10 mouse cellular contexts compared by ENCODE assay signal in the genomic region with DNA sequence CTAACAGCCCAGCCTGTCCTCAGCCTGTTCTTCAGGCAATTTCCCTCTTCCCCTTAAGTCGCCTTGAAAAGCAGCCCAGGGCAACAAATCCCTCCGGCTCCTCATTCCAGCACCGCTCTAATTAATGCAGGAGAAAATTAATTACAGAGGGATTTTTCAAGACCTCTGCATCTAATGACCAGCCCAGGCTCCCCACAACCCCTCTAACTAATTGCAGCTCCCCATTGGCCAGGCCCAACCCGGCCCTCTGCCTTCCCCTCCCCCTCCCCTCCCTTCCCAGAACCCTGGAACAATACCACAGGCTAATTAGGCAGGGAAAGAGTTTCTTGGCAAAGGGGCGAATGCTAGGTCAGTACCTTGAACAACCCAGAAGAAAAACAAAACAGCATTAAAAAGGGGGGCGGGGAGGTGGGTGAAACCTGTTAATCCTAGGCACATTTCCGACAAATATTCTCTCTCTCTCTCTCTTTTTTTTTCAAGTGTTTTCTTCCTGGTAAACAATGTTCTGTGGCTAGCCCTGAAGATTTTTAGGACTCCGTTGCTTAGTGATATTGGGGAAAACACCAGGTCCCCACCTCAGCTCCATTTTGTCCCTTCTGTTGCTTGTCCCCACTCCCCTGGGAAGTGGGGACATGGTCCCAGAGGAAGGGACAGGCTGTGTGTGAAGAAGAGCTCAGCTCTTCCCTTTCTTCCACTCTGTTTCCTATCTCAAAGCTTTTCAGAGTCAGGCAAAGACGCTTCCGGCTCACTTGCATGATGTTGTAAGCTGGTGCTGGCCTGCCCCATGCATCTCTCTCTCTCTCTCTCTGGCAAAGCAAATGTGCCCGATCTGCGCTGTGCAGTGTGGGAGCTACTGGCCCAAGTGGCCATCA.
DNase-seq lines count a peak whose midpoint lies in the region; ATAC-seq lines count a peak whose summit lies in the region.
"Had no signal": no experiment of that assay in that cellular context is flagged by ENCODE, and none has a peak within 500 bp of the region (broad histone marks: within the 10 kb centered on the region; RNA-seq: fewer than 3 reads in every experiment).

No protein-coding gene starts in this region.

- 18% methylated on average over 12 of the region's 12 CpGs for WGBS in embryonic facial prominence, embryonic 14.5 days
- 10% methylated on average over 12 of the region's 12 CpGs for WGBS in hindbrain, embryonic 16.5 days
- WGBS in neural tube, embryonic 14.5 days, result 12% methylated on average over 12 of the region's 12 CpGs

- no peaks in the 10 kb centered on the region for H3K9me3 ChIP-seq in embryonic facial prominence, embryonic 14.5 days (ENCODE audit: control insufficient read depth, low read length)
- H3K9me3 ChIP-seq in hindbrain, embryonic 16.5 days (ENCODE audit: control insufficient read depth, low read length), result no peaks in the 10 kb centered on the region
- no peaks in the 10 kb centered on the region for H3K9me3 ChIP-seq in neural tube, embryonic 14.5 days (ENCODE audit: control insufficient read depth, low read length)

- peak; percentile 78 for ATAC-seq in embryonic facial prominence, embryonic 14.5 days (ENCODE audit: low read depth)
- ATAC-seq in hindbrain, embryonic 16.5 days, result peak; percentile 88
- peak; percentile 91 for ATAC-seq in neural tube, embryonic 14.5 days (ENCODE audit: low read depth)
- no peak for ATAC-seq in megakaryocyte progenitor cell, adult 5-6 weeks (replicated peaks; ENCODE audit: poor library complexity)

- peaks cover 27% of the 10 kb centered on the region for H3K4me1 ChIP-seq in embryonic facial prominence, embryonic 14.5 days (ENCODE audit: control insufficient read depth, insufficient read depth, low read length)
- H3K4me1 ChIP-seq in hindbrain, embryonic 16.5 days (ENCODE audit: control insufficient read depth, insufficient read depth, low read depth, low read length), result peaks cover 18% of the 10 kb centered on the region
- H3K4me1 ChIP-seq in neural tube, embryonic 14.5 days (ENCODE audit: control insufficient read depth, insufficient read depth, low read length), result peaks cover 6% of the 10 kb centered on the region; the same call in 1 of the 2 replicates

- 0 out of 2 replicates have a peak overlapping the region, but pooled peaks have one; percentile 5 for H3K4me2 ChIP-seq in embryonic facial prominence, embryonic 14.5 days (ENCODE audit: low read depth, low read length)
- peak overlapping the region; percentile 3; the same call in 1 of the 2 replicates for H3K4me2 ChIP-seq in hindbrain, embryonic 16.5 days (ENCODE audit: low read length)
- no peak overlapping the region; the same call in 1 of the 2 replicates for H3K4me2 ChIP-seq in neural tube, embryonic 14.5 days (ENCODE audit: low read depth, low read length)
- H3K4me2 ChIP-seq: lung, embryonic 14.5 days had no signal

- DNase-seq in layer of hippocampus, adult 9-11 months, result peak; percentile 42
- no peak for DNase-seq in layer of hippocampus, adult 11-12 months (ENCODE audit: low spot score)
- DNase-seq in embryonic facial prominence, embryonic 14.5 days (ENCODE audit: low spot score), result peak; percentile 74
- DNase-seq in adrenal gland, adult 8-10 months, result no peak
- no peak for DNase-seq in ovary, postnatal 14 days (ENCODE audit: low spot score)
- DNase-seq: heart, postnatal 36 days; lung, embryonic 14.5 days had no signal

- no peaks in the 10 kb centered on the region for H3K36me3 ChIP-seq in embryonic facial prominence, embryonic 14.5 days (ENCODE audit: control insufficient read depth, insufficient read depth, low read length)
- no peaks in the 10 kb centered on the region for H3K36me3 ChIP-seq in hindbrain, embryonic 16.5 days (ENCODE audit: control insufficient read depth, insufficient read depth, low read length)
- no peaks in the 10 kb centered on the region for H3K36me3 ChIP-seq in neural tube, embryonic 14.5 days (ENCODE audit: control insufficient read depth, insufficient read depth, low read length)

- H3K27me3 ChIP-seq in embryonic facial prominence, embryonic 14.5 days (replicated peaks; ENCODE audit: control insufficient read depth, insufficient read depth, low read length), result no peaks in the 10 kb centered on the region
- no peaks in the 10 kb centered on the region for H3K27me3 ChIP-seq in hindbrain, embryonic 16.5 days (replicated peaks; ENCODE audit: control insufficient read depth, insufficient read depth, low read length)
- H3K27me3 ChIP-seq in neural tube, embryonic 14.5 days (ENCODE audit: control insufficient read depth, insufficient read depth, low read length), result no peaks in the 10 kb centered on the region

- H3K4me3 ChIP-seq in embryonic facial prominence, embryonic 14.5 days (ENCODE audit: low read depth, low read length), result no peak overlapping the region
- H3K4me3 ChIP-seq in hindbrain, embryonic 16.5 days (ENCODE audit: low read length), result no peak overlapping the region
- H3K4me3 ChIP-seq in neural tube, embryonic 14.5 days (ENCODE audit: low read depth, low read length), result no peak overlapping the region

- no peak overlapping the region for H3K9ac ChIP-seq in embryonic facial prominence, embryonic 14.5 days (ENCODE audit: low read depth, low read length)
- no peak overlapping the region for H3K9ac ChIP-seq in hindbrain, embryonic 16.5 days (ENCODE audit: low read depth, low read length)
- no peak overlapping the region for H3K9ac ChIP-seq in neural tube, embryonic 14.5 days (replicated peaks; ENCODE audit: low read depth, low read length)
- H3K9ac ChIP-seq: lung, embryonic 14.5 days had no signal

- no peak overlapping the region for H3K27ac ChIP-seq in embryonic facial prominence, embryonic 14.5 days (replicated peaks; ENCODE audit: low read depth, low read length)
- peak overlapping the region; percentile 31 for H3K27ac ChIP-seq in hindbrain, embryonic 16.5 days (ENCODE audit: low read depth, low read length)
- 0 out of 2 replicates have a peak overlapping the region, but pooled peaks have one; percentile 34 for H3K27ac ChIP-seq in neural tube, embryonic 14.5 days (ENCODE audit: low read depth, low read length)

Comparison
In these comparisons a context has a peak if more than half of its experiments do, and no peak if none do; other contexts are left out.
1. DNase-seq: peak in layer of hippocampus, adult 9-11 months (single experiment) and embryonic facial prominence, embryonic 14.5 days (single experiment); none in layer of hippocampus, adult 11-12 months (single experiment), adrenal gland, adult 8-10 months (single experiment) and ovary, postnatal 14 days (single experiment).